Mouse (Mus musculus) frontal cortex, postnatal 25 days (tissue): ENCODE measurements around the gene Syne3.

Source experiments
- DNase-seq, 2 experiments: peaks; one replicate each; pipeline ENCODE4 v3.0.0; 2022; ENCODE audit warnings: low spot score in 2 of 2

The Syne3 gene

DNA sequence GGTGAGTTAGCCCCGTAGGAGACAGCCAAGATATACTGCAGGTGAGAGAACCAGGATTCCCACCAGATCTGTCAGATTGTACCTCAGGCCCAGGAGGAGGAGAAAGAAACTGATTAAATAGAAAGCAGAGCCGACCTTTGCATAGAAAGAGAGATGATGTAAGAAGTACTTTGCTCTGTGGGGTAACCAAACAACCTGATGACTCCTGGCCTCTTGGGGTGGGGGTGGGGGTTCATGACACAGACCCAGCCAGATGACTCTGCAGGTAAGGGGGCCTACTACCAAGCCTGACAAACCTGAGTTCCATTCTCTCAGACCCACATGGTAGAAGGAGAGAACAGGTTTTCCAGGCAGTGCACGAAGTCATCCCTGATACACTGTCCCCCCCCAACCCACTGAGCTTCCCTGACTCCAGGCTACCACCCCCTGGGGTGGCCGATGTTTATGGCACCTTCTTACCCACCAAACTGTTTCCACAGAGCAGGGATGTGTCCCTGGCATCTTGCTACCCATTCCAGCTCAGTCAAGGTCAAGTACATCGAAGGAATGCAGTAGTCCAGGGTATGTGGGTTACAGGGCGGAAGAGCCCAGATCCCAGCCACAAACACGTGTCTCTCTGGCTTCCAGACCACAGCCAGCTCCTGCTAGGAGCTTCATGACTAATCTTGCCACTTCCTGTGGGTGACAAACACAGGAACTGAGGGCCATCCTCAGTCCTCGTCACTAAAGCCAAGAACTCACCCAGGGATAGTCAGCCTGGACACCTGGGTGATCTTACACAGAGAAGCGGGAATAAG is 8.9 kb downstream of the Syne3 start:
- no peak for DNase-seq

GRCm38 (mm10) chr12:104999171-104999570 is 10.4 kb downstream of the Syne3 start:
- DNase-seq = no peak

DNA sequence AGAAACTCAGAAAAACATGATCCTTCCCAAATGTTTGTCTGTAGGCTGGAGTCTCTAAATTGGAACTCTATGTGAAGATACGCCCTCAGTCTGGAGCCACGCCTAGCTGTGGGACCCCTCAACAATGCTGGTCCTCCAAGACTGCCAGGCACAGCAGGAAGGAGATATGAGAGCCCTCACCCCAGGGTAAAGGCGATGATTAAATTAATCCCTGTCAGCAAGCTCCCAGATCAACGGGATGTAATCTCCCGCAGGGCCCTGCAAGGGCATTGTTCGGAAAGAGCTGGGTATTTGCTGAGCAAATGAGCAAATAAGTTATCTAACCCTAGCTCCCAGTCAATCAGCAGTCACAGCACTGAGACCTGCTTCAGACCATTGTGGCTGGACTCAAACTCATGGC is 11.1 kb downstream of the Syne3 start:
- DNase-seq = no peak

DNA sequence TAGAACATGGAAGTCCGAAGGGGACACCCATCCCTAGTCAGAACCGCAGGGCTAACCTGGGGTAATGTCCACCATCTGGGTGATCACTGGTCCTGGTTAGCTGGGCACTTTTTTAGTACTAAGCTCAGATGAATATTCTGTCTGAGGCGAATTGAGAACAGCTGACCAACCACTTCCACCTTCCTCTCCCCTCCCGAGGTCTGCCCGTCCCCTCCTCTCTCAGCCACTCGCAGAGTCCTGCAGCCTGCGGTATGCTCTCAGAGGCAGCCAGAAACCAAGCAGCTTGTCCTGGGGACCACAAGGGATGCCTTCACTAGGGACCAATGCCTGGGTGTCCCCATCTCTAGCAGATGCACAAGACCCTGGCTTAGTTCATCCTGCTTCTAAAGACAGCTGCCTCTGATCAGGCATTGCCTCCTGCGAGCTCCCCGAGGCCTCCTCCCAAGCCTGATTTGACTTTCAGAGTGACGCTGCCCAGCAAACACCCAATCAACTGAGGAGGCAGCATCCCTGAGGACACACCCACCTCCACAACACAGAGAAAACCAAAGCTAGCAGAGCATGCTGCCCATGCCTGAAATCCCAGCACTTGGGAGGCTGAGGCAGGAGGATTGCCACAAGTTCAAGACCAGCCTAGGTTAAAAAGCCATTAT is 11.8 kb downstream of the Syne3 start:
- no peak for DNase-seq

- no peak for DNase-seq
Observed at GRCm38 (mm10) chr12:104997159-104997558, 12.4 kb downstream of the Syne3 start.

DNA sequence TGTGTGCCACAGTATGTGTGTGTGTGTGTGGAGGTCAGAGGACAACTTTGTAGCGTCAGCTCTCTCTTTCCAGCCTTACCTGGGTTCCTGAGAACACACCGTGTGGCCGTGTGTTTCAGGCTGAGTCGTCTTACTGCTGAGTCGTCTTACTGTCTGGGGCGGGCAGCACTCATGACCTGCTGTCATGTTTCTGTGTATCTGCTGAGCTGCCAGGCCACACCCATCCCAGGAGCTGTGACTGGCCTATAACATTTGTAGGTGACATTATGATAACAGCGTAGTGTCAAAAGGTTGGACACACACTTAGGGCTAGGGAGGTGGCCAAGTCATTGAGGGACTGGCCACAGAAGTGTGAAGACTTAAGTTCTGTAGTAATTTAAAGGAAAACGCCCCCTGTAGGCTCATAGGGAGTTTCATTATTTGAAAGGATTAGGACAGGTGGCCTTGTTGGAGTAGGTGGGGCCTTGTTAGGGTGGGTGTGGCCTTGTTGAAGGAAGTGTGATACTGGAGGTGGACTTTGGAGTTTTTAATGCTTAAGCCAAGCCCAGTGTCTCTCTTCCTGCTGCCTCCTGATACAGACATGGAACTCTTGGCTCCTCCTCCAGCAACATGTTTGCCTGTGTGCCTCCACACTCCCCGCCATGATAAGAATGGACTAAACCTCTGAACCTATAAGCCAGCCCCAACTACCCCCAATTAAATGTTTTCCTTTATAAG is 13.4 kb downstream of the Syne3 start:
- no peak for DNase-seq

DNA sequence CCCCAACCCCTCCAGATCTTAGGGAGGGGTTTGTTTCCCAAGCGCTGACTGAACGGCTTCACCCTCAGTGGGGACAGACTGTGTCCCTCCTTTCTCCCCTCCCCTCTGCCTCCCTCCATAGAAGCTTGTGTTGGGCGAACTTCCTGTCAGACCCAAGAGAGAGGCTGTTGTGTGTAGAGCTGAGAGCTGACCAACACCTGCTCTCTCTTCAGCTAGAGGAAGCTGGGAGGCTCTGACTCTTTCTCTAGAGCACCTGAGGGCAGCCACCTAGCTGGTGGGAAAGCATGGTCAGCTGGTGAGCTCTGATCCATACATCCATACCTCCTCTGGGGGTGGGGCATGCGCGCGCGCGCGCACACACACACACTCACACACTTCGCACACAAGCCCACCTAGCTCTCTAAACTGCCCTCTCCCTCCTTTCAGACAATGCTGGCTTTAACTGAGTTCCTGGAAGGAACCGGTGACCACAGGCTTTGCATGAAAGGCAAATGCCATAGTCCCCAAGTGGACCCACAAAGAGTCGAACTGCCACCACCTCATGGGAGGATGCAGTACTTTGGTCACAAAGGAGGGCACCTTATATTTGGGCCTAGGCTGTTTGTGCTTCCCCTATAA is 14.2 kb downstream of the Syne3 start:
- DNase-seq = no peak

DNA sequence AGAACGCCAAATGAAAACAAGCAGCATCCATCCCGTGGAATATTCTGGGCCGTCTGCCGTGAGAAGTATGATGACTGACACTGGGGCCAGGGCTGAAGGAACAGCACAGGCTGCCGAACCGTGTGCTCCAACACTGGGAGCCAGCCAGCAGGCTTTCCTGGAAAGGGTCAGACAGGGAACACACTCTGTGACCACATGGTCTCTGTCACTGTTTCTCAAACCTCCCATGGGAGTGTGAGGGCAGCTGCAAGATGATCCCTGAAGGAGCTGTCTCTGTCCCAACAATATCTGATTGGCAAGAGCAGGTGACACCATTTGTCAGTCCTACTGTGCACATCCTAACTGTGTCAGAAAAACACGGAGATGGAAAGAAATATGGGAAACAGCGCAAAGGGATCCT is 16.8 kb downstream of the Syne3 start:
- DNase-seq = no peak

DNA sequence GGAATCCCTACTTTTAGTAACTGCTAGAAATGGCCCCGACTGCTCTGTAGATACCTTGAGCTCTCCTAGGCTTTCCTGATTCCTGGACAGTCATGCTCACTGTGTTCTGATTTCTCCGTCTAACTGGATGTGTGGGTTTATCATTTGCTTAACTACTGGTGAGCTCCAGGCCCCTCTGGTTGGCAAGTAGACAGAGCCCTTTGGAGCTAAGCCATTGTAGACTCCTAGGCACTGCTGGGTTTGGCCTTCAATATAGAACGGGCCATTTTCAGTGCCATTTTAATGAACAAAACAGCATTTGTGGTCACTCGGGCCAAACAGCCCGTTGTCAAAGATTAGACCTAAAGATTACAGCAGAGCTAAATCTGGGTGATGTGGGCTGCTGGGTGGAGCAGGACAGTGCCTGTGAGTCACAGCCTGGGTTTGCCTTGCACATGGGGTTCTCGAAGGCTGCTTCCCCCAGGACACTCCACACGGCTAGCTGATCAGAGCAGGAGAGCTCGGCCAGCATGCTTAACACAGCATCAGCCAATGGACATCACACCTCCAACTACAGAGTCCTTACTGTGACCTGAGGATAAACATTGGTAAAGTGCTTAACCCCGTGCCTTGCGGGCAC is 17.4 kb downstream of the Syne3 start:
- no peak for DNase-seq

GRCm38 (mm10) chr12:104990741-104991454 is 18.7 kb downstream of the Syne3 start:
- no peak for DNase-seq

DNA sequence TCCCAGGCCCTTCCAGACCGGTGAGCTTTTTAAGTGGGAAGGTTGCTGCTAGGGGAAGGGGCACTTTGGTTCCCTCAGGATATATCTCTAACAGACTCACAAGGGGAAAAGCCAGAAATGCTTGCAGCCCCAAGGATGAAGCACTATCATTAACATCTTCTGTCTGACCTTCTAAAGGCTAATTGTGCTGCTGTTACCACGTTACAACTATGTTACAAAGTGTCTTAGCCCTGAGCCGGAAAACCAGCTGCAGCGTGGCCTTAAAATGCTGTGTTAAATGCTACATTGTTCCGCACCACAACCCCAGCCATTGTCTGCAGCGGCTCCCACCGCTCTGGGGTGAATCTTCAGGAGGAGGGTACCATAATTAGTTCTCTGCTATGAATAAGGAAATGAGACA is 21.7 kb downstream of the Syne3 start:
- DNase-seq = no peak

- DNase-seq = no peak
Observed at GRCm38 (mm10) chr12:104986781-104987180, 22.8 kb downstream of the Syne3 start.

- DNase-seq = no peak
Observed at GRCm38 (mm10) chr12:104986001-104986400, 23.6 kb downstream of the Syne3 start.

DNA sequence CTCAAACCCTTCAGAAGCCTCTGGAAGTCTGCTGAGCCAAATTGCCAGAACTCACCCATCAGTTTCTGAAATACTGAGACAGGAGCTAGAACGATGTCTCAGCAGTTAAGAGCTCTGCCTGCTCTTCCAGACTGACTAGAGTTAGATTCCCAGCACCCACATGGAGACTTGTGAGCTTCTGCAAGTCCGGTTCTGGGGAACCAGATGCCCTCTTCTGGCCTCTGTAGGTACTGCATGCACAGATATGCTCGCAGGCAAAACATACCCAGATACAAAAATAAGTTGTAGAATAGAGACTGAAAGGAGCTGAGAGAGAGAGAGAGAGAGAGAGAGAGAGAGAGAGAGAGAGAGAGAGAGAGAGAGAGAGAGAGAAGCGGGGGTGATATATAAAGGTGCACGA is 24.5 kb downstream of the Syne3 start:
- DNase-seq = no peak

DNA sequence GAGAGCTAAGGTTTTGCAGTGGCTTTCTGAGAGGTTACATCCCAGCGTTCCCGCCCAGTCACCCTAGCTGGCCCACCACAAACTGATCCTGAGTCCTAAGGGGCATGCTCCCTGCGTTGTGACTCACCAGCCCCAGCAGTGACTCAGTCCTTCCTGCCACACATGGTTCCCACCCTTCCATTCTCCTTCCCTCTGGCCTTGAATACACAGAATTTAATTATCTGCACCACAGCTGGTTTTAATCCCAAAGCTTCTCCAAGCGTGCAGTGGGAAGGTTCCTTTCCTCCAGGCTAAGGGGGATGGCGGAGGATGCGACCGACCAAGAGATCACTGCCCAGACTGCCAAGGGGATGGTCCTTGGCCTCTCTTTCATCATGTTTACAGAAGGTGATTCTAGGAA is 26.1 kb downstream of the Syne3 start:
- no peak for DNase-seq

GRCm38 (mm10) chr12:104978943-104979723 is 30.5 kb downstream of the Syne3 start:
- DNase-seq = no peak

DNA sequence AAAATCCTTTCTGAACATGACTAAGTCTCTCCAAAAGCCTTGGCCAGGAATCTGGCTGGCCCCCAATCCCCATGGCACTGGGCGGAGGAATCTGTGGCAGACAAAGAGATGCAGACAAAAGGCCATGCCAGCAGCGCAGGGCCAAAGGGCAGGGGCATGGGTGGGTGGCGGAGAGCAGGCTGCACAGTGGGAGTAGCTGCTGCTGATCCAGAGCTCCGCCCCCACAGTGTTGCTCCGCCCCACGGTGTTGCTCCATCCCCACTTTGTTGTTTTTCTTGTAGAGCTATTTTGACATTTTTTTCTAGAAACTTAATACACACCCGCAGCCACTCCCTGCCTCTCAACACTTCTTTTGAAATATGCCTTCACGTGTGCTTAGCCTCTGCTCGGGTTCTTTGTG is 31.2 kb downstream of the Syne3 start:
- no peak for DNase-seq

GRCm38 (mm10) chr12:104976903-104977302 is 32.7 kb downstream of the Syne3 start:
- no peak for DNase-seq

DNA sequence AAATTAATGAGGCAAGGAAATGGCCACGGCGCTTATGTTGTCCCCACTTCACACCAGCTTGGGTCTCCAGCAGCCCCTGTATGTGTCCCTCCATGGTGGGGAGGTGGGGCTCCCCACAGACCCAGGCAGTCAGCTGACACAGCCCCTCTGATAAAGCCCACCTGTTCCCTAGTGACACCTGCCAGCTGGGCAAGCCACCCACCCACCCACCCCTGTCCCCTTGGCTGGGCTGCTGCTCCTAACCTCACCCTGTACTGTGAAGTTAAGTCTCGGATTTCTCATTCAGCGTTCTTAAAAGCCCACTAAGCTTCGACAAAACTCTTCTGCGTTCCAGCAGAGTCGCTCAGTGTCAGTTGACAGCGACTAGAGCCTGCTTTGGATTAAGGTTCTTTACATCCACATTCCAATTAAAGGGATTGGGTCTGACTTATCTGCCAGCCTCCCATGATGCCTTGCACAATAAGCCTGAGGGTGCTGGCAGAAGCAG is 33.2 kb downstream of the Syne3 start:
- DNase-seq = no peak

- no peak for DNase-seq
Observed at GRCm38 (mm10) chr12:104972860-104973259, 36.7 kb downstream of the Syne3 start.
